Mouse (Mus musculus) forebrain, embryonic 14.5 days (tissue): ENCODE data around the gene Lamc3. TPM values are rescaled to one million over a fixed set of nuclear protein-coding genes. Genes with fewer than 3 reads are reported as not detected.

Source experiments
- ATAC-seq: fragments of 200-750 bp; cut with Nextera tagmentation; 2 replicates; pipeline ENCODE4 v1.8.0; 2017; ENCODE audit warnings: mild to moderate bottlenecking, moderate library complexity
- DNase-seq: peaks from one replicate; pipeline ENCODE4 v3.0.0-alpha.2; 2015; ENCODE audit warnings: low spot score
- H3K27ac ChIP-seq: fragments of 300-500 bp; sonication (generic); 2 replicates; pipeline ENCODE4 v1.5.1; 2014; ENCODE audit warnings: low read depth, mild to moderate bottlenecking, control low read depth, low read length, moderate library complexity
- H3K27me3 ChIP-seq: fragments of 300-500 bp; sonication (generic); replicated peaks from 2 replicates; pipeline ENCODE4 v1.6.1; 2014; ENCODE audit warnings: low read length, control low read depth, mixed read lengths; ENCODE audit not compliant: control insufficient read depth, insufficient read depth
- H3K36me3 ChIP-seq: fragments of 300-500 bp; sonication (generic); 2 replicates; pipeline ENCODE4 v1.6.1; 2014; ENCODE audit warnings: low read length, control low read depth; ENCODE audit not compliant: control insufficient read depth, insufficient read depth
- H3K4me1 ChIP-seq: fragments of 300-500 bp; sonication (generic); 2 replicates; pipeline ENCODE4 v1.6.1; 2014; ENCODE audit warnings: antibody characterized with exemption, low read length, control low read depth; ENCODE audit not compliant: control insufficient read depth, insufficient read depth
- H3K4me2 ChIP-seq: fragments of 300-500 bp; sonication (generic); 2 replicates; pipeline ENCODE4 v1.6.1; 2014; ENCODE audit warnings: mild to moderate bottlenecking, control low read depth, low read length
- H3K4me3 ChIP-seq: fragments of 300-500 bp; sonication (generic); 2 replicates; pipeline ENCODE4 v1.5.1; 2014; ENCODE audit warnings: low read depth, low read length, control low read depth
- H3K9ac ChIP-seq: fragments of 300-500 bp; sonication (generic); 2 replicates; pipeline ENCODE4 v1.6.1; 2014; ENCODE audit warnings: mild to moderate bottlenecking, low read length, control low read depth, moderate library complexity
- H3K9me3 ChIP-seq: fragments of 300-500 bp; sonication (generic); replicated peaks from 2 replicates; pipeline ENCODE4 v1.6.1; 2016; ENCODE audit warnings: low read length, control low read depth, mixed read lengths; ENCODE audit not compliant: control insufficient read depth
- WGBS: fragments of 180-500 bp; shearing (Covaris S2); extraction: QIAGEN DNeasy Blood & Tissue Kit; methylation state at CpG from one replicate; pipeline ENCODE4 v1.1.7; 2014; 5-methylcytosine and 5-hydroxymethylcytosine counted together
- polyA plus RNA-seq: library from polyadenylated mRNA; unstranded; fragments of >200 nt; fragmentation: Nextera tagmentation; extraction: Ambion mirVana; gene quantifications from 2 replicates; pipeline ENCODE4 v1.2.1, GENCODE M21; 2014

Gene Lamc3
- polyA plus RNA-seq, 1 experiment from 2014 or later: 2.9 TPM

- no peak for ATAC-seq
- Histone ChIP-seq H3K4me3 (no peak overlapping the region), H3K9ac (no peak overlapping the region; the same call in 1 of the 2 replicates), H3K36me3 (peaks cover 15% of the 10 kb centered on the region), H3K27me3 (no peaks in the 10 kb centered on the region), H3K4me1 (peaks cover 10% of the 10 kb centered on the region), H3K27ac (no peak overlapping the region), H3K4me2 (peak overlapping the region; percentile 6; the same call in 1 of the 2 replicates), H3K9me3 (no peaks in the 10 kb centered on the region)
- peak; percentile 33 for DNase-seq
- WGBS: 77% methylated on average over 10 of the region's 10 CpGs
Measured at GRCm38 (mm10) chr2:31952236-31952635, 65.1 kb downstream of the Lamc3 start.

DNA sequence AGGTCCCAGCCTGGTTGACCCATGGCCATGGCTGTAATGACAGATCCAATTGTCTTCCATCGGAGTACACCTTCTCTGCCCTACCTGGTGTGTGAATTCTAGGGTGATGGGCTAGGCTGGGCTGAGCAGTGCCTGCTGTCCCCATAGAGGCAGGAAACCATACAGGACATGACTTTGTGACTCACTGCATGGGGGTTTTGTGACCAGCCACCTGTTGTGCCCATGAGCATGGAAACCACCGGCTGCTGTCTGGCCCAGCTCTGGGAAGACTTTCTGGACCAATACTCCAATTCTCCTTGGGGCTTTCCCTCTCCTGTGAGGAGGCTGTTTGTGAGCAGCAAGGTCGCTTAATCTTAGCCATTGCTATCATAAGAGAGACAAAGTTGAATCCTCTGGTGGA, 65.6 kb downstream of the Lamc3 start:
- no peak overlapping the region; the same call in 1 of the 2 replicates for H3K4me2 ChIP-seq
- no peak overlapping the region for H3K27ac ChIP-seq
- ATAC-seq (no peak), DNase-seq (no peak)
- H3K4me1 ChIP-seq: peaks cover 10% of the 10 kb centered on the region
- no peaks in the 10 kb centered on the region for H3K9me3 ChIP-seq
- H3K36me3 ChIP-seq: peaks cover 15% of the 10 kb centered on the region
- WGBS: 84% methylated on average over 3 of the region's 3 CpGs
- no peak overlapping the region for H3K4me3 ChIP-seq
- H3K27me3 ChIP-seq: no peaks in the 10 kb centered on the region
- no peak overlapping the region for H3K9ac ChIP-seq

- Histone ChIP-seq H3K4me2 (no peak overlapping the region), H3K4me3 (no peak overlapping the region), H3K27me3 (no peaks in the 10 kb centered on the region), H3K36me3 (peaks cover 15% of the 10 kb centered on the region), H3K9me3 (no peaks in the 10 kb centered on the region), H3K27ac (no peak overlapping the region), H3K4me1 (peaks cover 10% of the 10 kb centered on the region), H3K9ac (no peak overlapping the region)
- 92% methylated on average over 8 of the region's 8 CpGs for WGBS
- DNase-seq: no peak
- no peak for ATAC-seq
Measured at GRCm38 (mm10) chr2:31953687-31954086, 66.6 kb downstream of the Lamc3 start.

- peaks cover 10% of the 10 kb centered on the region for H3K4me1 ChIP-seq
- no peak for DNase-seq
- H3K9me3 ChIP-seq: no peaks in the 10 kb centered on the region
- ATAC-seq: no peak
- H3K4me2 ChIP-seq: no peak overlapping the region
- no peak overlapping the region for H3K9ac ChIP-seq
- no peak overlapping the region for H3K4me3 ChIP-seq
- H3K36me3 ChIP-seq: peaks cover 19% of the 10 kb centered on the region
- H3K27ac ChIP-seq: no peak overlapping the region
- H3K27me3 ChIP-seq: no peaks in the 10 kb centered on the region
- 87% methylated on average over 9 of the region's 9 CpGs for WGBS
Measured at GRCm38 (mm10) chr2:31954779-31955181, 67.7 kb downstream of the Lamc3 start.

DNA sequence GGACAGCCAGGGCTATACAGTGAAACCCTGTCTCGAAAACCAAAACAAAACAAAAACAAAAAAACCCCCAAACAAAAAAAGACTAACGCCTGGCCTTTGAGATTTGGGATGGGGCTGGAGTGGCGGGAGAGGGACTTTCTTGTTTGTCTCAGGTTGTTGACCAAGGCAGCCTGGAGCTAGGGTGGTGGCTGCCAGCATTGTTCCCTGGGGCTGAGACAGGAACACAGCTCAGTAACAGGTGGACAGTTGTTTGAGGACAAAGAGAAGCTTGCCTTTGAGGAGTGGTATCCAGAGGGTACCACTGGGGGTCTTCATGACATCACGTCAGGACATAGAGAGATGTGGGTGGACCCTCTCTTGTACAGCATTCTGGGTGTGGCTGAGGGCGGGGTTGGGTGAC, 68.6 kb downstream of the Lamc3 start:
- Histone ChIP-seq H3K27ac (no peak overlapping the region), H3K4me2 (no peak overlapping the region), H3K4me3 (no peak overlapping the region), H3K4me1 (peaks cover 10% of the 10 kb centered on the region), H3K9ac (no peak overlapping the region), H3K27me3 (no peaks in the 10 kb centered on the region), H3K9me3 (no peaks in the 10 kb centered on the region), H3K36me3 (peaks cover 23% of the 10 kb centered on the region)
- no peak for ATAC-seq
- 85% methylated on average over 5 of the region's 5 CpGs for WGBS
- DNase-seq: no peak

DNA sequence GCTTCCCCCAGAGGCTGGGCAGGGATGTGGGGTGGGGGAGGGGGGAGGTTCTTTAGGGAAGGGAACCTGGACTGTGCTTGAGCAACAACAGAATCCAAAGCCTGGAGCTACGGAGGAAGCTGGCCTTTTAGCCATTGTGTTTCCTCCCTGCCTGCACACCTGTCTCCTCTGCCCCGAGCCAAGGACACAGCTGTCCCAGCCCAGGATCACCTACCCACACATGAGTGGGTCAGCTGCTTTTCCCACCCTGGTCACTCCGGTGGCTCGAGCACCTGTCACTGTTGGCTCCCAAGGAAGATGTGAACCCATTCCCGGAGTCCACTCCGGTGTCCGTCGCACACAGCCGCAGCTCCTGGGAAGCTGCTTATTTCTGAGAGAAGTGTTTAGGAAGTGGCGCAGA, 70.1 kb downstream of the Lamc3 start:
- Histone ChIP-seq H3K4me1 (peaks cover 5% of the 10 kb centered on the region), H3K9ac (no peak overlapping the region), H3K36me3 (peaks cover 31% of the 10 kb centered on the region), H3K27ac (no peak overlapping the region), H3K4me3 (no peak overlapping the region), H3K9me3 (no peaks in the 10 kb centered on the region), H3K27me3 (no peaks in the 10 kb centered on the region), H3K4me2 (no peak overlapping the region)
- WGBS: 87% methylated on average over 10 of the region's 10 CpGs
- ATAC-seq (no peak), DNase-seq (no peak)

DNA sequence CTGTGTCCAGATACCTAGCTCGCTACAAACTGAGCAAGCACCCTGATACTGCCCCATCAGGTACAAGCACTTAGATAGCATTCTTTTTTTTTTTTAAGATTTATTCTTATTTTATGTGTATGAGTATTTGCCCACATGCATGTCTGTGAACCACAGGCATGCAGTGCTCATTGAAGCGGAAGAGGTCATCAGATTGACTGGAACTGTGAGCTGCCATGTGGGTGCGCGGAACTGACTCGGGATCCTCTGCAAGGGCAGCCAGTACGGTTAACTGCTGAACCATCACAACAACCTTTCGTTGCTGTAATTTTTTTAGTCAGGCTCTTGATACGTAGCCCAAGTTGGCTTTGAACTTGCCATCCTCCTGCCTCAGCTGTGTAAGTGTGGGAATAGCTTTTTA, 73.9 kb downstream of the Lamc3 start:
- Histone ChIP-seq H3K4me3 (no peak overlapping the region), H3K4me1 (peaks cover 12% of the 10 kb centered on the region), H3K27me3 (no peaks in the 10 kb centered on the region), H3K27ac (no peak overlapping the region), H3K36me3 (peaks cover 22% of the 10 kb centered on the region), H3K9me3 (no peaks in the 10 kb centered on the region), H3K9ac (no peak overlapping the region), H3K4me2 (no peak overlapping the region)
- 93% methylated on average over 8 of the region's 8 CpGs for WGBS
- DNase-seq (no peak), ATAC-seq (no peak)

GRCm38 (mm10) chr2:31961791-31962222, 74.7 kb downstream of the Lamc3 start:
- peak overlapping the region; percentile 19; the same call in 1 of the 2 replicates for H3K4me2 ChIP-seq
- DNase-seq: no peak

DNA sequence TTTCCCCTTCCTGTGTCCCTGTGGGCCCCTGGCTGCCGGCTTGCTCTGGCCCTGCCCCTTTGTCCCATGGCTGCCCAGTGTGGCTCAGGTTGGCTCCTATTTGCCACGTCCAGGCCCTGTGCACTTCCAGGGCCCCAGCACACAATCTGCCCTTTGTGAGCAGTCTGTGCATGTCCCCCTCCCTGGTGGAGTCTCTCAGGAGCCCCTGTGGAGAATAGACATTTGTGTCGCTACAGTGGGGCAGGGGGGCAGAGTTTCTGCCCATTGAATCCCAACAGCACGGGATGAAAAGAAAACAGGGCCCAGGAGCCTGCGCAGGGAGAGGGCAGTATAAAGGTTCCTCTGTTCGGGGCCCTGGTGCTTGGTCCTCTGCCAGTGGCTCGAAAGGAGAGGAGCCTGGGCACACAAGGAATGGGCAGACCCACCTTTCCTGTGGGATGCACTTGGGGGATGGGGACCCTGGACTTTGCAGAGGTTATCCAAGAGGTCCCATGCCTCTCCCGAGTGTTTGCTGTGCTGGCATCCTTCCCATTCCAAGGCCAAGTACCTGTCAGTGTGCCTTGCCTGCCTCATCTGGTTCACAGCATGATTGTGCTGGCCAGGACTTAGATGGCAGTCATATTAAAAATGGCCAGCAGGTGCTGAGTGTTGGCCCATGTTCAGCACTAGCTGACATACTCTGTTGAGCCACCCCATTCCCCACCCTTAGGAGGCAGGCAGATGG, 75.6 kb downstream of the Lamc3 start:
- Histone ChIP-seq H3K4me2 (no peak overlapping the region), H3K4me3 (no peak overlapping the region), H3K4me1 (peaks cover 12% of the 10 kb centered on the region), H3K9me3 (no peaks in the 10 kb centered on the region), H3K27ac (peak overlapping the region; percentile 81), H3K36me3 (peaks cover 29% of the 10 kb centered on the region), H3K27me3 (no peaks in the 10 kb centered on the region), H3K9ac (peak overlapping the region; percentile 3)
- ATAC-seq: peak; percentile 95
- DNase-seq: peak; percentile 89
- 11% methylated on average over 8 of the region's 8 CpGs for WGBS

More at GRCm38 (mm10) chr2:31961791-31962222, 74.7 kb downstream of the Lamc3 start:
- ATAC-seq: 0 out of 2 replicates have a peak, but pooled peaks have one; percentile 0
- 57% methylated on average over 4 of the region's 4 CpGs for WGBS
- Histone ChIP-seq H3K4me3 (no peak overlapping the region), H3K9me3 (no peaks in the 10 kb centered on the region), H3K27ac (peak overlapping the region; percentile 81), H3K36me3 (peaks cover 24% of the 10 kb centered on the region), H3K9ac (peak overlapping the region; percentile 3; the same call in 1 of the 2 replicates), H3K27me3 (no peaks in the 10 kb centered on the region), H3K4me1 (peaks cover 12% of the 10 kb centered on the region)
